Mouse (Mus musculus) layer of hippocampus, adult 9-11 months (tissue): Measurements from ENCODE around the gene Hcn3.
A peak's percentile ranks its signal among the peaks of the same experiment; 100 is the strongest.

ENCODE experiments used
- DNase-seq: peaks from one replicate; pipeline ENCODE4 v3.0.0; 2022

The Hcn3 gene

GRCm38 (mm10) chr3:89159616-89160344, at the start of gene Hcn3:
Gene Hcn3 (minus strand): TSS chr3:89160196.
- no peak for DNase-seq

- no peak for DNase-seq
These were observed 49.7 kb upstream of the Hcn3 start for GRCm38 (mm10) chr3:89209731-89210130.

GRCm38 (mm10) chr3:89208736-89209135, 48.7 kb upstream of the Hcn3 start:
- DNase-seq = no peak

GRCm38 (mm10) chr3:89208075-89208657, 48.2 kb upstream of the Hcn3 start:
- no peak for DNase-seq

GRCm38 (mm10) chr3:89206695-89207094, 46.7 kb upstream of the Hcn3 start:
- DNase-seq = no peak

GRCm38 (mm10) chr3:89206079-89206478, 46.1 kb upstream of the Hcn3 start:
- no peak for DNase-seq

GRCm38 (mm10) chr3:89203142-89203514, 43.1 kb upstream of the Hcn3 start:
- DNase-seq = no peak

- peak; percentile 88 for DNase-seq
These were observed 42.5 kb upstream of the Hcn3 start, which contains the start of gene Gba for GRCm38 (mm10) chr3:89202253-89203141. Gene Gba (plus strand): TSS chr3:89202928.

- DNase-seq = no peak
These were observed 39.8 kb upstream of the Hcn3 start for GRCm38 (mm10) chr3:89199839-89200238.

GRCm38 (mm10) chr3:89195979-89196877, 36.2 kb upstream of the Hcn3 start:
- peak; percentile 92 for DNase-seq

GRCm38 (mm10) chr3:89193853-89194252, 33.9 kb upstream of the Hcn3 start:
- DNase-seq = no peak

- no peak for DNase-seq
These were observed 33.4 kb upstream of the Hcn3 start for GRCm38 (mm10) chr3:89193351-89193750.

- DNase-seq = no peak
These were observed 30.4 kb upstream of the Hcn3 start for GRCm38 (mm10) chr3:89190436-89190835.

GRCm38 (mm10) chr3:89188478-89188875, 28.5 kb upstream of the Hcn3 start:
- no peak for DNase-seq

GRCm38 (mm10) chr3:89187690-89188477, 27.9 kb upstream of the Hcn3 start:
- DNase-seq = no peak

GRCm38 (mm10) chr3:89187197-89187596, 27.2 kb upstream of the Hcn3 start:
- no peak for DNase-seq

GRCm38 (mm10) chr3:89183959-89184315, 23.9 kb upstream of the Hcn3 start:
- DNase-seq = no peak

- peak; percentile 93 for DNase-seq
These were observed 23.3 kb upstream of the Hcn3 start, which contains the start of gene Fam189b for GRCm38 (mm10) chr3:89183058-89183958. Gene Fam189b (plus strand): TSS chr3:89183143.

- no peak for DNase-seq
These were observed 22.6 kb upstream of the Hcn3 start for GRCm38 (mm10) chr3:89182531-89183057.
